Mouse (Mus musculus): Measurements from ENCODE around the gene Slc36a3. TPM values are rescaled to one million over a fixed set of nuclear protein-coding genes. Genes with fewer than 3 reads are reported as not detected.

The Slc36a3 gene
- total and polyA plus RNA-seq, 3 experiments: not detected

DNA sequence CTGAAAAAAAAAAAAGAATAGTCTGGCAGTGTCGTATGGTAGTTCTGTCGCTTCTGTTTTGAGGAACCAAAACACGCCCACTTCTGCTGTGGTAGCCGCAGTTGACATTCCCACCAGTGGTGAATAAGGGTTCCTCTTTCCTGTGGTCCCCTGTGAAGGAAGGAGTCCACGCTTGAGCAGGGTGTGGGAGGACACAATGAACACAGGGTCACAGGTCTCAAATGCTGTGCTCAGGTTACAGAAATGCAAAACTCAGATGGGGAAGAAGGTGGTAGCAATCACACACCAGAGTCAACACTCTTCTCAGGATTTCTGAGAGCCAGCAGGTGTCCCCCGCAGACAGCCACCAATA, 3.5 kb upstream of the Slc36a3 start:
- H3K9ac ChIP-seq (ENCODE audit: low read depth, low read length): no peak overlapping the region
- H3K27ac ChIP-seq: no peak overlapping the region
- no peaks in the 10 kb centered on the region for H3K27me3 ChIP-seq (ENCODE audit: control insufficient read depth, insufficient read depth, low read length)
- H3K4me1 ChIP-seq (ENCODE audit: control insufficient read depth, insufficient read depth, low read length): no peaks in the 10 kb centered on the region
- no peaks in the 10 kb centered on the region for H3K36me3 ChIP-seq (ENCODE audit: control insufficient read depth, insufficient read depth, low read length)
- H3K4me3 ChIP-seq: no peak overlapping the region
- 57% methylated on average over 6 of the region's 6 CpGs for WGBS
- H3K79me2 ChIP-seq (replicated peaks; ENCODE audit: control insufficient read depth, insufficient read depth, low read length): no peaks in the 10 kb centered on the region
- peak; percentile 33 to 50 for DNase-seq
- intact Hi-C loops (cut with DNase I): loop anchor here (5.0 kb wide), 1 partner anchor 68 kb away; no protein-coding TSS in a partner anchor
- TF ChIP-seq CTCF (IDR thresholded peaks at IDR 0.05): no peak
- no peak for TF ChIP-seq EP300 (IDR thresholded peaks at IDR 0.05; ENCODE audit: insufficient read depth, low read depth, low read length)
- no peak for TF ChIP-seq POLR2A (IDR thresholded peaks at IDR 0.05; ENCODE audit: insufficient read depth, low read depth, low read length)

- Histone ChIP-seq H3K4me3 (no peak overlapping the region), H3K4me1 (ENCODE audit: control insufficient read depth, insufficient read depth, low read length) (no peaks in the 10 kb centered on the region), H3K27ac (no peak overlapping the region), H3K27me3 (ENCODE audit: control insufficient read depth, insufficient read depth, low read length) (no peaks in the 10 kb centered on the region), H3K79me2 (replicated peaks; ENCODE audit: control insufficient read depth, insufficient read depth, low read length) (no peaks in the 10 kb centered on the region), H3K9ac (ENCODE audit: low read depth, low read length) (no peak overlapping the region), H3K36me3 (ENCODE audit: control insufficient read depth, insufficient read depth, low read length) (no peaks in the 10 kb centered on the region)
- DNase-seq: peak in 1 of 2 experiments; percentile 15
- TF ChIP-seq CTCF (IDR thresholded peaks at IDR 0.05) (no peak), EP300 (IDR thresholded peaks at IDR 0.05; ENCODE audit: insufficient read depth, low read depth, low read length) (no peak), POLR2A (IDR thresholded peaks at IDR 0.05; ENCODE audit: insufficient read depth, low read depth, low read length) (no peak)
- WGBS: 31% methylated on average over 3 of the region's 3 CpGs
- intact Hi-C loops (cut with DNase I): loop anchor here (5.0 kb wide), 1 partner anchor 67 kb away; no protein-coding TSS in a partner anchor
Observed at GRCm38 (mm10) chr11:55154398-55155069, 3.0 kb upstream of the Slc36a3 start.

DNA sequence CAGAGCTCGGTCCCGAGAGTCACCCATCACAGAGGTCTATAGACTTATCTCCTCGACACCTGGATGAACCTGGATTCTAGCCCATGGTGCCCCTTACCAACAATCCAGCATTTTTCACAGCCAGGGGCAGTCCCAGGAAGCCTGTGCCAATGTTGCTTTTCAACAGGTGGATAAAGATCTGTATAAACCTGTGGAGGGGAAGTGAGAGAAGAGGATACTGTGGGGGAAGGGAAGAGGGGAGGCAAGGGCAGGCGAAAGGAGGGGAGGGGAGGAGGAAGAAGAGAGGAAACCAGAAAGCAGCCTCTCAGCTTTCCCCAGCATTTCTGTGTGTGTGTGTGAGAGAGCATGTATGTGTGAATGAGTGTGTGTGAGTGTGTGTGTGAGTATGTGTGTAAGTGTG, 3.0 kb downstream of the Slc36a3 start:
- intact Hi-C loops (cut with DNase I): no loop called here
- 70% methylated on average over 4 of the region's 4 CpGs for WGBS
- no peaks in the 10 kb centered on the region for H3K27me3 ChIP-seq (ENCODE audit: control insufficient read depth, insufficient read depth, low read length)
- H3K4me3 ChIP-seq: no peak overlapping the region
- no peak for DNase-seq
- no peaks in the 10 kb centered on the region for H3K36me3 ChIP-seq (ENCODE audit: control insufficient read depth, insufficient read depth, low read length)
- no peaks in the 10 kb centered on the region for H3K4me1 ChIP-seq (ENCODE audit: control insufficient read depth, insufficient read depth, low read length)
- H3K79me2 ChIP-seq (replicated peaks; ENCODE audit: control insufficient read depth, insufficient read depth, low read length): no peaks in the 10 kb centered on the region
- no peak for TF ChIP-seq EP300 (IDR thresholded peaks at IDR 0.05; ENCODE audit: insufficient read depth, low read depth, low read length)
- TF ChIP-seq POLR2A (IDR thresholded peaks at IDR 0.05; ENCODE audit: insufficient read depth, low read depth, low read length): no peak
- no peak for TF ChIP-seq CTCF (IDR thresholded peaks at IDR 0.05)
- no peak overlapping the region for H3K9ac ChIP-seq (ENCODE audit: low read depth, low read length)
- no peak overlapping the region for H3K27ac ChIP-seq

DNA sequence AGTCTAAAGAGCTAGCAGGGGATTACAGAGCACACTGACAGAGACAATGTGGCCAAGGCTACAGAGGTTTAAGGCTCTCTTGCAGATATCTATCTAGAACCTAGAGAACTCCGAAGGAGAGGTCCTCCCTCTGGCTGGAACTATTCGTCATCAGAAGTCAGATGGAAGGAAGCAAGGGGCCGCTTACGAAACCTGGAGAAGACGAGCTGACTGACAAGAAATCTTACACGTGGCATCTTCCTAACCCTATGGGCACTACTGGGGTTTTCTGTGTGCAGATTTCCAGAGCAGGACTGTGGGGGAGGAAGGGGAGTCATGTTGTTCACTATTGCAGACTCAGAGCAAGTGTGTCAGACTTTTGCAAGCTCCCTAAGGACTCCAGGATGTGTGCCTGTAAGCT, 4.1 kb downstream of the Slc36a3 start:
- no peaks in the 10 kb centered on the region for H3K79me2 ChIP-seq (replicated peaks; ENCODE audit: control insufficient read depth, insufficient read depth, low read length)
- DNase-seq: no peak
- H3K27ac ChIP-seq: no peak overlapping the region
- intact Hi-C loops (cut with DNase I): no loop called here
- H3K27me3 ChIP-seq (ENCODE audit: control insufficient read depth, insufficient read depth, low read length): no peaks in the 10 kb centered on the region
- TF ChIP-seq EP300 (IDR thresholded peaks at IDR 0.05; ENCODE audit: insufficient read depth, low read depth, low read length) (no peak), CTCF (IDR thresholded peaks at IDR 0.05) (no peak), POLR2A (IDR thresholded peaks at IDR 0.05; ENCODE audit: insufficient read depth, low read depth, low read length) (no peak)
- H3K4me3 ChIP-seq: no peak overlapping the region
- H3K9ac ChIP-seq (ENCODE audit: low read depth, low read length): no peak overlapping the region
- WGBS: 64% methylated on average over 6 of the region's 6 CpGs
- no peaks in the 10 kb centered on the region for H3K4me1 ChIP-seq (ENCODE audit: control insufficient read depth, insufficient read depth, low read length)
- H3K36me3 ChIP-seq (ENCODE audit: control insufficient read depth, insufficient read depth, low read length): no peaks in the 10 kb centered on the region

GRCm38 (mm10) chr11:55146855-55147254, 4.7 kb downstream of the Slc36a3 start:
- no peaks in the 10 kb centered on the region for H3K36me3 ChIP-seq (ENCODE audit: control insufficient read depth, insufficient read depth, low read length)
- H3K4me3 ChIP-seq: no peak overlapping the region
- H3K4me1 ChIP-seq (ENCODE audit: control insufficient read depth, insufficient read depth, low read length): no peaks in the 10 kb centered on the region
- 91% methylated on average over 1 of the region's 1 CpGs for WGBS
- H3K27ac ChIP-seq: no peak overlapping the region
- H3K79me2 ChIP-seq (replicated peaks; ENCODE audit: control insufficient read depth, insufficient read depth, low read length): no peaks in the 10 kb centered on the region
- no peak overlapping the region for H3K9ac ChIP-seq (ENCODE audit: low read depth, low read length)
- TF ChIP-seq CTCF (IDR thresholded peaks at IDR 0.05) (no peak), POLR2A (IDR thresholded peaks at IDR 0.05; ENCODE audit: insufficient read depth, low read depth, low read length) (no peak), EP300 (IDR thresholded peaks at IDR 0.05; ENCODE audit: insufficient read depth, low read depth, low read length) (no peak)
- DNase-seq: no peak
- no peaks in the 10 kb centered on the region for H3K27me3 ChIP-seq (ENCODE audit: control insufficient read depth, insufficient read depth, low read length)
- intact Hi-C loops (cut with DNase I): no loop called here

- no peaks in the 10 kb centered on the region for H3K27me3 ChIP-seq (ENCODE audit: control insufficient read depth, insufficient read depth, low read length)
- H3K27ac ChIP-seq: no peak overlapping the region
- no peak overlapping the region for H3K9ac ChIP-seq (ENCODE audit: low read depth, low read length)
- no peaks in the 10 kb centered on the region for H3K4me1 ChIP-seq (ENCODE audit: control insufficient read depth, insufficient read depth, low read length)
- 83% methylated on average over 5 of the region's 5 CpGs for WGBS
- TF ChIP-seq CTCF (IDR thresholded peaks at IDR 0.05): no peak
- TF ChIP-seq EP300 (IDR thresholded peaks at IDR 0.05; ENCODE audit: insufficient read depth, low read depth, low read length): no peak
- H3K79me2 ChIP-seq (replicated peaks; ENCODE audit: control insufficient read depth, insufficient read depth, low read length): no peaks in the 10 kb centered on the region
- no peak overlapping the region for H3K4me3 ChIP-seq
- DNase-seq: no peak
- H3K36me3 ChIP-seq (ENCODE audit: control insufficient read depth, insufficient read depth, low read length): no peaks in the 10 kb centered on the region
- intact Hi-C loops (cut with DNase I): no loop called here
Observed at GRCm38 (mm10) chr11:55144011-55144410, 7.5 kb downstream of the Slc36a3 start.
